Mouse (Mus musculus) intestine, postnatal 0 days (tissue): ENCODE data around the gene Ctsw. TPM values are rescaled to one million over a fixed set of nuclear protein-coding genes. Genes with fewer than 3 reads are reported as not detected.

ENCODE experiments used
- ATAC-seq: fragments of 200-750 bp; cut with Nextera tagmentation; 2 replicates; pipeline ENCODE4 v1.8.0; 2017; ENCODE audit warnings: mild to moderate bottlenecking, moderate TSS enrichment, moderate library complexity
- H3K27ac ChIP-seq: fragments of 300-500 bp; sonication (generic); 2 replicates; pipeline ENCODE4 v1.5.1; 2014; ENCODE audit warnings: mild to moderate bottlenecking, low read depth, low read length, moderate library complexity
- H3K27me3 ChIP-seq: fragments of 300-500 bp; sonication (generic); replicated peaks from 2 replicates; pipeline ENCODE4 v1.6.1; 2014; ENCODE audit warnings: low read length, mixed read lengths; ENCODE audit not compliant: control insufficient read depth, insufficient read depth
- H3K36me3 ChIP-seq: fragments of 300-500 bp; sonication (generic); 2 replicates; pipeline ENCODE4 v1.6.1; 2014; ENCODE audit warnings: mild to moderate bottlenecking, moderate library complexity; ENCODE audit not compliant: control insufficient read depth, insufficient read depth
- H3K4me1 ChIP-seq: fragments of 300-500 bp; sonication (generic); replicated peaks from 2 replicates; pipeline ENCODE4 v1.6.1; 2014; ENCODE audit warnings: antibody characterized with exemption, low read length, mixed read lengths; ENCODE audit not compliant: control insufficient read depth, insufficient read depth
- H3K4me2 ChIP-seq: fragments of 300-500 bp; sonication (generic); replicated peaks from 2 replicates; pipeline ENCODE4 v1.6.1; 2014; ENCODE audit warnings: low read depth, mild to moderate bottlenecking, moderate library complexity
- H3K4me3 ChIP-seq: fragments of 300-500 bp; sonication (generic); 2 replicates; pipeline ENCODE4 v1.5.1; 2014; ENCODE audit warnings: low read depth, low read length
- H3K9ac ChIP-seq: fragments of 300-500 bp; sonication (generic); 2 replicates; pipeline ENCODE4 v1.6.1; 2014; ENCODE audit warnings: mild to moderate bottlenecking, low read depth, low read length
- H3K9me3 ChIP-seq: fragments of 300-500 bp; sonication (generic); 2 replicates; pipeline ENCODE4 v1.6.1; 2016; ENCODE audit warnings: mixed run types; ENCODE audit not compliant: control insufficient read depth
- CTCF ChIP-seq: sonication (generic); IDR thresholded peaks from 2 replicates; pipeline ENCODE4 v1.5.1; 2016; ENCODE audit warnings: low read depth, mild to moderate bottlenecking, control low read depth, antibody characterized with exemption, moderate library complexity
- WGBS: fragments of 180-500 bp; shearing (Covaris S2); extraction: QIAGEN DNeasy Blood & Tissue Kit; methylation state at CpG from one replicate; pipeline ENCODE4 v1.1.7; 2014; 5-methylcytosine and 5-hydroxymethylcytosine counted together
- polyA plus RNA-seq: library from polyadenylated mRNA; unstranded; fragments of >200 nt; fragmentation: Nextera tagmentation; extraction: Ambion mirVana; gene quantifications from 2 replicates; pipeline ENCODE4 v1.2.1, GENCODE M21; 2015

Gene Ctsw
- polyA plus RNA-seq, 1 experiment from 2014 or later, result 0.85 TPM

DNA sequence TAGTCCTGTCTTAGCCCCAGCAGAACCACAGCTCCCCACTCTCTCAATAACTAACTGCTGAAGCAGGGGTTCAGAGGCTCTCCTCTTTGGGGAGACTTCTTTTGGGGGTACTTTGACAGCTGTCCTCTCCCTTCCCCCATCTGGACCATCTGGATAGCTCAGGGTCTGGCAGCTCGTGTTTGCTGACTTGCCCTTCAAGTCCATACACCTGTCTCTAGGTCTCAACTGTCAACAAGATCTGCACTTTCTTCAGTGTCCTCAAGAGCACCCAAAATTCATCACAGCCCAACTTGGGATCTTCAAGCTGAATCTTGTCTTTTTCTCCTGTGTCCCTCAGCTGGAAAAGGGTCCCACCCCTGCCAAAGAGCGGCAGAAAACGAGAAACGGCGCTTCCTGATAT is 46.5 kb downstream of the Ctsw start:
- H3K27ac ChIP-seq, result no peak overlapping the region
- TF ChIP-seq CTCF, result no peak
- no peaks in the 10 kb centered on the region for H3K27me3 ChIP-seq
- H3K9ac ChIP-seq, result no peak overlapping the region
- H3K4me2 ChIP-seq, result no peak overlapping the region
- H3K36me3 ChIP-seq, result peaks cover 50% of the 10 kb centered on the region
- no peak overlapping the region for H3K4me3 ChIP-seq
- 86% methylated on average over 5 of the region's 5 CpGs for WGBS
- no peaks in the 10 kb centered on the region for H3K9me3 ChIP-seq
- ATAC-seq, result no peak
- H3K4me1 ChIP-seq, result peaks cover 6% of the 10 kb centered on the region; the same call in 1 of the 2 replicates

DNA sequence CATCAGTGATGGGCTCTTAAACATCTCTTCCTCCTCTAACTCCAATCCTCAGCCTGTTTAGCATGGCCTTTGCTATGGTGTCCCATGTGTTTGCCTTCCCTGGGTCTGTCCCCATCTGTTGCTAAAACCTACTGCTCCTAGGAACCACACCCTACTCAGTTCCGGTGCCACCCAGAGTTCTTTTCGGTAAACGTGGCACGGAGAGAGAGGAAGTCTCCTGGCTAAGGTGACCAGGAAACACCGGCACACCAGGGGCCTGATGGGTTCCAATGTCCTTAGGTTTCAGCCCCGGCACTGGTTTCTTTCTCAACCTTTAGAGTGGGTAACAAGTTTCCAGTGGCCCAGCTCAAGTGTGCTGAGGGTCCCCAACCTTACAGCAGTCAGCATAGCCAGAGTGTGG is 47.7 kb downstream of the Ctsw start:
- H3K4me1 ChIP-seq, result no peaks in the 10 kb centered on the region
- H3K4me2 ChIP-seq, result no peak overlapping the region
- peaks cover 41% of the 10 kb centered on the region for H3K36me3 ChIP-seq
- no peak overlapping the region for H3K4me3 ChIP-seq
- no peaks in the 10 kb centered on the region for H3K9me3 ChIP-seq
- 89% methylated on average over 6 of the region's 6 CpGs for WGBS
- no peak for ATAC-seq
- H3K9ac ChIP-seq, result no peak overlapping the region
- no peaks in the 10 kb centered on the region for H3K27me3 ChIP-seq
- no peak overlapping the region for H3K27ac ChIP-seq
- no peak for TF ChIP-seq CTCF

DNA sequence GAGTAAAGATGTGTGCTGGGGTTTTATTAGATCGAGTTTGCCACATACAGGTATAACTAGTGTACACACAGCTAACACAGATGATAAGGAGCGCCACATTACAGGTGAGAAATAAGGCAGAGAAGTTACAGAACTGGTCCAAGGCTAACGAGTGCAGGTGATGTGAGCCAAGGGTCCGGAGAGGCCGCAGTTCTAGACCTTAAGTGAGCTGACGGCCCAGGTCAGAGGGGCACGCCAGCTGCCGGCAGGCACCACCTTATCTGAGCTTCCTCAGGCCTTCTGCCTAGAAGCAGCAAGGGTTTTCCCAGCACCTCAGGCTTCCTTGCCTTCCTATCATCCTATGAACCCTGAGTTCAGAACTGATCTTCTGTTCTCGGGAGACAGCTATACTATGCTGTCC is 48.7 kb downstream of the Ctsw start:
- peaks cover 41% of the 10 kb centered on the region for H3K36me3 ChIP-seq
- no peaks in the 10 kb centered on the region for H3K27me3 ChIP-seq
- WGBS, result 89% methylated on average over 9 of the region's 9 CpGs
- H3K4me3 ChIP-seq, result no peak overlapping the region
- no peak for ATAC-seq
- no peak overlapping the region for H3K9ac ChIP-seq
- H3K9me3 ChIP-seq, result no peaks in the 10 kb centered on the region
- no peak overlapping the region for H3K4me2 ChIP-seq
- H3K27ac ChIP-seq, result no peak overlapping the region
- H3K4me1 ChIP-seq, result no peaks in the 10 kb centered on the region
- TF ChIP-seq CTCF, result no peak

DNA sequence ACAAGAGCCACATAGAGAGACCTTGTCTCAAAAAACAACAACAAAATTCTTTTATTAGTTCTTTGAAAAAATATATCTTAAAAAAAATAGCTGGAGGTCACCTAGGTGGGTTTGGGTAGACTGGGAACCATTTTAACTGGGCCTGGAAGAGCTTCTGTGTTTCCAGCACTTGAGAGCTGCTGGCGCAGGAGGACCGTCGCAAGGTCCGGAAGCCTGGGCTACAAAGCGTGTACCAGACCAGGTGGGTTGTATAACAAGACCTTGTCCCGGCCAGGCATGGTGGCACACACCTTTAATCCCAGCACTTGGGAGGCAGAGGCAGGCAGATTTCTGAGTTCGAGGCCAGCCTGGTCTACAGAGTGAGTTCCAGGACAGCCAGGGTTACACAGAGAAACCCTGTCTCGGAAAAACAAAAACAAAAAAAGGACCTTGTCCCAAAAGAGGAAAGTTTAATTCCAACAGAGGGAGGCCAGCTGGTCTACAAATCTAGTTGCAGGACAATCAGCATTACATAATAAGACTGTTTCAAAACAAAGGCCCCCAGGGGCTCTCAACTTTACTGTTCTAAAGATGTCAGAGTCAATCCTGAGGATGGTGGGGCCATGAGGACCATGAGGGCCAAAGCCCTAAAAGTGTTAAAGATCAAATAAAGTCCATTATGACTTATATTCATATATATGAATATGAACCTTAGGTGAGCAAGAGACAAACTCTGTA is 49.4 kb downstream of the Ctsw start:
- H3K4me1 ChIP-seq, result no peaks in the 10 kb centered on the region
- peaks cover 41% of the 10 kb centered on the region for H3K36me3 ChIP-seq
- H3K27ac ChIP-seq, result no peak overlapping the region
- 95% methylated on average over 8 of the region's 8 CpGs for WGBS
- TF ChIP-seq CTCF, result no peak
- H3K4me2 ChIP-seq, result no peak overlapping the region
- no peak overlapping the region for H3K4me3 ChIP-seq
- H3K9ac ChIP-seq, result no peak overlapping the region
- H3K9me3 ChIP-seq, result no peaks in the 10 kb centered on the region
- no peaks in the 10 kb centered on the region for H3K27me3 ChIP-seq
- no peak for ATAC-seq

Other genes with a start within 250 kb of the Ctsw start
- gene Pacs1, start 195.4 kb downstream of the Ctsw start, polyA plus RNA-seq, result 6.2 and 6.6 TPM in 2 replicates
- 160 and 172 TPM in 2 replicates for gene Sf3b2, start 173.1 kb downstream of the Ctsw start, polyA plus RNA-seq
- gene Gal3st3, start 170.2 kb downstream of the Ctsw start, polyA plus RNA-seq, result 0.55 and 0.67 TPM in 2 replicates
- gene Catsper1, start 132.8 kb downstream of the Ctsw start, polyA plus RNA-seq, result not detected in 2 replicates
- 624 and 632 TPM in 2 replicates for gene Cst6, start 118.9 kb downstream of the Ctsw start, polyA plus RNA-seq
- gene Eif1ad, start 101.8 kb downstream of the Ctsw start, polyA plus RNA-seq, result 81.2 and 88.1 TPM in 2 replicates
- gene Banf1, start 101.3 kb downstream of the Ctsw start, polyA plus RNA-seq, result 309 and 329 TPM in 2 replicates
- gene Sart1, start 79.8 kb downstream of the Ctsw start, polyA plus RNA-seq, result 53.7 and 63.0 TPM in 2 replicates
- gene Tsga10ip, start 66.0 kb downstream of the Ctsw start, polyA plus RNA-seq, result 0.27 and 0.59 TPM in 2 replicates
- gene Drap1, start 43.5 kb downstream of the Ctsw start, polyA plus RNA-seq, result 136 and 137 TPM in 2 replicates
- gene AI837181, start 43.4 kb downstream of the Ctsw start, polyA plus RNA-seq, result 33.0 and 34.2 TPM in 2 replicates
- not detected in 2 replicates for gene Fosl1, start 21.0 kb downstream of the Ctsw start, polyA plus RNA-seq
- 7.3 and 7.5 TPM in 2 replicates for gene Ccdc85b, start 10.6 kb downstream of the Ctsw start, polyA plus RNA-seq
- 116 and 130 TPM in 2 replicates for gene Fibp, start 7.9 kb downstream of the Ctsw start, polyA plus RNA-seq
- 39.4 and 40.7 TPM in 2 replicates for gene Efemp2, start 5.4 kb upstream of the Ctsw start, polyA plus RNA-seq
- 12.4 and 14.4 TPM in 2 replicates for gene Mus81, start 19.9 kb upstream of the Ctsw start, polyA plus RNA-seq
- gene Cfl1, start 21.9 kb upstream of the Ctsw start, polyA plus RNA-seq, result 1,685 and 1,786 TPM in 2 replicates
- not detected in 2 replicates for gene 1700020D05Rik, start 35.3 kb upstream of the Ctsw start, polyA plus RNA-seq
- gene Snx32, start 42.0 kb upstream of the Ctsw start, polyA plus RNA-seq, result 3.8 and 4.5 TPM in 2 replicates
- 19.2 and 24.1 TPM in 2 replicates for gene Ovol1, start 92.1 kb upstream of the Ctsw start, polyA plus RNA-seq
- 13.0 and 15.9 TPM in 2 replicates for gene Ap5b1, start 99.5 kb upstream of the Ctsw start, polyA plus RNA-seq
- 73.8 and 81.0 TPM in 2 replicates for gene Rnaseh2c, start 133.4 kb upstream of the Ctsw start, polyA plus RNA-seq
- 37.4 and 38.6 TPM in 2 replicates for gene Kat5, start 141.7 kb upstream of the Ctsw start, polyA plus RNA-seq
- 28.4 and 31.9 TPM in 2 replicates for gene Rela, start 169.0 kb upstream of the Ctsw start, polyA plus RNA-seq
- gene Sipa1, start 195.2 kb upstream of the Ctsw start, polyA plus RNA-seq, result 8.2 and 9.8 TPM in 2 replicates
- gene Map3k11, start 220.2 kb upstream of the Ctsw start, polyA plus RNA-seq, result 29.4 and 29.7 TPM in 2 replicates
- 9.3 and 12.7 TPM in 2 replicates for gene Pcnx3, start 220.4 kb upstream of the Ctsw start, polyA plus RNA-seq
- gene Kcnk7, start 235.9 kb upstream of the Ctsw start, polyA plus RNA-seq, result 0.12 and 0.21 TPM in 2 replicates